Mouse (Mus musculus): ENCODE data around the gene Smad1. TPM values are rescaled to one million over a fixed set of nuclear protein-coding genes. Genes with fewer than 3 reads are reported as not detected.
A peak's percentile ranks its signal among the peaks of the same experiment; 100 is the strongest.

Gene Smad1
- polyA plus RNA-seq, 1 experiment from 2014 or later = 5.3 TPM

DNA sequence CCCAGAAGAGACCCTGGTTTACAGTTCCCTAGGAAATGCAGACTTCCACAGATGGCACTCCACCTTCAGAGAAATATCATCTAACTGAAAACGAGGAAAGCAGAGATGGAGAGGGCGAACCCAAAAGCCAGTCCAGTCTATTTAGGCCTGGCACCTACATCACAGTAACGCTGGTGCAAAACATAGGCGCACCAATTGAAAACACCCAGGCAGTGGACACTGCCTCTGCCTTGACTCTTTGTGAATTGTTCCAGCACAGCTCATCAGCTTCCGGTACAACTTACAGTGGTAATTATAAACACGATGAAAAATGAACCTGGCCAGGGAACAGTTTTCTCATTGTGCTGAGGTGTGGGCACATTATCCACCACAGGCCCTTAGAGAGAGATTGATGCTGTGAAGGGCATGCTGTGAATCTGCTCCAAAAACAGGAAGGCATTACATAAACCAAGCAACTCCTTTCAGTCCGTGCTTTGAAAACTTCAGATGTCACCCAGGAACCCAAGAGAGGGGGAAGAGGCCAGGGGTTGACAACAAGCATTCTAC is 1.5 kb downstream of the Smad1 start:
- WGBS (ENCODE audit: insufficient replicate concordance) = 33% methylated on average over 7 of the region's 7 CpGs
- Histone ChIP-seq H3K4me1 (replicated peaks) (peaks cover 16% of the 10 kb centered on the region), H3K4me2 (peak overlapping the region; percentile 64), H3K9ac (peak overlapping the region; percentile 75), H3K27ac (no peak overlapping the region), H3K27me3 (peaks cover 42% of the 10 kb centered on the region), H3K4me3 (replicated peaks) (peak overlapping the region; percentile 65), H3K36me3 (no peaks in the 10 kb centered on the region), H3K9me3 (replicated peaks) (no peaks in the 10 kb centered on the region)
- DNase-seq (no peak), ATAC-seq (ENCODE audit: low read depth) (no peak)

DNA sequence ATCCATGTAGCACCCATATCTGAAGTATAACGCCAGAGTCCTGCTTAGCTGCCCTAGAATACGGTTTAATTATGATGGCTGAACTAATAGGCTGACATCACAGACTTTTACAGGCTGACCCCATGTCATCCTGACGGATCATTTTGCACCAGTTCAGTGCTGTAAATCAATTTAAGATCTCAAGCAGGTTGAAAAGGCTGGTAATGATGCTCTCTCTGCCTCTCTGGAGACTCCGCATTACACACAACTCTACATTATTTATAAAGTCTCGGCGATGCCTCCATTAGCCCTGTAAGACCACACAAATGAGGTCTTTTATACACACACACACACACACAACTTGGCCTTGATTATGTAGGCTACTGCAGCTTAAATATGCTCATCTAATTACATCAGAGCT is 2.4 kb downstream of the Smad1 start:
- Histone ChIP-seq H3K4me3 (replicated peaks) (no peak overlapping the region), H3K27me3 (peaks cover 42% of the 10 kb centered on the region), H3K4me2 (no peak overlapping the region), H3K9me3 (replicated peaks) (no peaks in the 10 kb centered on the region), H3K36me3 (no peaks in the 10 kb centered on the region), H3K27ac (no peak overlapping the region), H3K9ac (no peak overlapping the region), H3K4me1 (replicated peaks) (peaks cover 16% of the 10 kb centered on the region)
- DNase-seq (no peak), ATAC-seq (ENCODE audit: low read depth) (no peak)
- WGBS (ENCODE audit: insufficient replicate concordance) = 73% methylated on average over 6 of the region's 6 CpGs

DNA sequence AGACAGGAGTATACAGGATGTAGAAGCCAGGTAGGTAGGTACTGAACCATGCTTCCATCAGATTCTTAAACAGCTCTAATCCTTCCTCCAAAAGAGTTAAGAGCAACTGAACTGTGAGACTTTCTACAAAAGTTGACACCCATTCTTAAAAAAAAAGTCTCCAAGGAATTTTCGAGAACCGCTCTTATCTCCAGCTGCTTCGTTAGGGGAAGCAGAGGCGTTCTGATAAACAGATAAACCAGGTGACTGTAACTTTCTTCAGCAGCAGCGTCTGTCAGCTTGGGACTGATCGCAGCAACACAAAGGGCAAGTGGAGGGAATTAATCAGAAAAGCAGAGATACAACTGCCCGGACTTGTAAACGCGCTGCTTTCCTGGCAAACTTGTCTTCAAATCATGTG is 5.3 kb downstream of the Smad1 start:
- Histone ChIP-seq H3K36me3 (no peaks in the 10 kb centered on the region), H3K27ac (no peak overlapping the region), H3K4me3 (replicated peaks) (no peak overlapping the region), H3K4me2 (no peak overlapping the region), H3K9ac (no peak overlapping the region), H3K4me1 (replicated peaks) (peaks cover 16% of the 10 kb centered on the region), H3K9me3 (replicated peaks) (no peaks in the 10 kb centered on the region), H3K27me3 (peaks cover 26% of the 10 kb centered on the region)
- WGBS (ENCODE audit: insufficient replicate concordance) = 32% methylated on average over 9 of the region's 9 CpGs
- ATAC-seq (ENCODE audit: low read depth) = no peak
- DNase-seq = no peak

DNA sequence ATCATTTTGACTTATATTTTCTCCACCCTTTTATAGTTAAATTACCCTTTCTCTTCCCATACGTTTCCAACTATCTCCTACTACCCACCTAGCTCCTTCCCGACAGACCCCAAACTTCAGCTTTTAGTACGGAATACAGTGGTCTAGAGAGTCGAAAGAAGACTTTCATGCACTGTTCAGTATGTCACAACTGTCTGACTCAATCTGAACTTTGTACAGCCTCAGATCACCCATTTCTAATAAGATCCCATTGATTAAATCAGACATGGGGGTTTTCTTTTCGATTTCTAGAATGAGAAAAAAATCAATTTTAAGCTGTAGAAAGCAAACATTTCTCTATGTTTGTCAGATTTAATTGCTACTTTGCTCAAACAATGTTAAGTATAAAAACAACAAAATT is 6.1 kb downstream of the Smad1 start:
- no peak for ATAC-seq (ENCODE audit: low read depth)
- no peaks in the 10 kb centered on the region for H3K9me3 ChIP-seq (replicated peaks)
- H3K27me3 ChIP-seq = peaks cover 18% of the 10 kb centered on the region
- no peak overlapping the region for H3K4me2 ChIP-seq
- H3K9ac ChIP-seq = no peak overlapping the region
- H3K36me3 ChIP-seq = no peaks in the 10 kb centered on the region
- WGBS (ENCODE audit: insufficient replicate concordance) = 65% methylated on average over 5 of the region's 5 CpGs
- no peak for DNase-seq
- H3K4me3 ChIP-seq (replicated peaks) = no peak overlapping the region
- no peak overlapping the region for H3K27ac ChIP-seq
- H3K4me1 ChIP-seq (replicated peaks) = peaks cover 16% of the 10 kb centered on the region

DNA sequence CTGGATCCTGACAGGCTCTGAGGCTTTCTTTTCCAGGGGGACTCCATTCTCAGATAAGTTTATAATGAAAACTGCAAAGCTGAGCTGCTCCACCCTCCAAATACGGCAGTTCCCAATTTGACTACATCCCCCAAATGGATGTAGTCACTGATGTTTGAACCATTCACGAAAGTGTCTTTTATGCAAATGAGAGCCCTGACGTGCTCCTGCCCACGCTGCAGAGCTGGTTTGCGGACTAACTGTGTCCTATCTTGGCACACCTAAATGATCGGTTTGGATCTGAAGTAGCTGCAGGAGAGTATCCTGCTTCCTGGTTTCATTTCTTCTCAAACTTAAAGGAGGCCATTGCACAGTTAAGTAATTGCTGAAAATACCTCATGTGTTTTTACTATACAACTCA is 6.7 kb downstream of the Smad1 start:
- peaks cover 12% of the 10 kb centered on the region for H3K27me3 ChIP-seq
- no peak overlapping the region for H3K9ac ChIP-seq
- ATAC-seq (ENCODE audit: low read depth) (no peak), DNase-seq (no peak)
- H3K4me2 ChIP-seq = no peak overlapping the region
- H3K9me3 ChIP-seq (replicated peaks) = no peaks in the 10 kb centered on the region
- 52% methylated on average over 6 of the region's 6 CpGs for WGBS (ENCODE audit: insufficient replicate concordance)
- H3K4me3 ChIP-seq (replicated peaks) = no peak overlapping the region
- peaks cover 19% of the 10 kb centered on the region for H3K4me1 ChIP-seq (replicated peaks)
- no peaks in the 10 kb centered on the region for H3K36me3 ChIP-seq
- no peak overlapping the region for H3K27ac ChIP-seq

DNA sequence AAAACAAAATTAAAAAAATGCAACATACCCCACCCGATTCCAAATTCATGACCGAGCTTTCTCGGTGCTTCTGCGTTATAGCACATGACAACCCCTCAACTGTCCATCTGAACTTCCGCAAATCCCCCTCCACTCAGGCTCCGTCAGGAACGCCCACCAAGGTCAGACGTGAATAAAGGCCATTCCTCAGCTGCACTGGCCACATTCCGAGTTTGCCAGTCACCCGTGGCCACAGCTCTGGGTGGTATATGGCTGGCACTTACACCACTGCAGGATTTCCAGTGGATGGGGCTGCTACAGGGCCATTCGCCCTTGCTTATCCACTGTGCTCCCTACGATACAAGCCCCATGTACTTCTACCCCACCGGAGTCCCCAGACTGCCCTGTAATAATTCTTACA is 7.9 kb downstream of the Smad1 start:
- H3K4me2 ChIP-seq = no peak overlapping the region
- no peaks in the 10 kb centered on the region for H3K36me3 ChIP-seq
- 72% methylated on average over 13 of the region's 13 CpGs for WGBS (ENCODE audit: insufficient replicate concordance)
- DNase-seq (no peak), ATAC-seq (ENCODE audit: low read depth) (no peak)
- H3K4me1 ChIP-seq (replicated peaks) = peaks cover 15% of the 10 kb centered on the region
- no peaks in the 10 kb centered on the region for H3K9me3 ChIP-seq (replicated peaks)
- no peak overlapping the region for H3K9ac ChIP-seq
- no peak overlapping the region for H3K27ac ChIP-seq
- H3K27me3 ChIP-seq = peaks cover 1% of the 10 kb centered on the region; the same call in 1 of the 2 replicates
- H3K4me3 ChIP-seq (replicated peaks) = no peak overlapping the region

DNA sequence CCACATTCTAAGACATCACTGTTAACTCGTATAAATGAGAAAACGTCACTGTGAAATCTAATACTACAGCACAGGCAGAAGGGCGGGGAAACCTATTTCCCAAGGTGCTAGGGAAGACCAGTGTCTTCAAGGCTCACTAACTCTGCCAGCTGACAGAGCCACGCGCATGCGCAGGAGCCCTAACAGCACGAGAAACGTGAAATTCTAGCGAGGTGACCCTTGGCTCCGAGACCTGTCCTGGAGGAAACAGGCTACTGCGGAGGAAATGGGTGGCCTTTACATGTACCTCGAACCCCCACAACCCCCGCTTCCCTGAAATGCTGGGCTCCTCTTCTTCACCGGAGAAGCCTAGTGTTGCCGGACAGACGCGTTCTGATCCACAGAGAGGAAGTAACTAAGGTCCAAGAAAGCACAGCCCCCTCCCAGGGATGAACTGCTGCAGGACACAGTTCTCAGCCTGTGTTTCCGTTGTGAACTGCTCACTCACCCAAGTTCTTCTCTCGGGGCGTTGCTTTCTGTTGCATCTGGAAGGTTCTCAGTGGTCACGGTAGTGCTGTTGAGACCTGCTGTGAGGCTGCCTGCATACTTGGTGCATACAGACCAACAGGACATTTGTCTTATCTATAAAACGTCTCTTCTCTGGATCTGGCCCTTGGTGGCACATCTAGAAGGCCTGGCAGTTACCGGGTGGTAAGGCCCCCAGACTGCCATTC is 10.1 kb downstream of the Smad1 start:
- no peaks in the 10 kb centered on the region for H3K9me3 ChIP-seq (replicated peaks)
- no peak for ATAC-seq (ENCODE audit: low read depth)
- H3K9ac ChIP-seq = no peak overlapping the region
- no peak overlapping the region for H3K27ac ChIP-seq
- H3K4me1 ChIP-seq (replicated peaks) = peaks cover 17% of the 10 kb centered on the region
- 56% methylated on average over 23 of the region's 23 CpGs for WGBS (ENCODE audit: insufficient replicate concordance)
- no peaks in the 10 kb centered on the region for H3K36me3 ChIP-seq
- no peak overlapping the region for H3K4me2 ChIP-seq
- DNase-seq = no peak
- H3K4me3 ChIP-seq (replicated peaks) = no peak overlapping the region
- H3K27me3 ChIP-seq = peaks cover 5% of the 10 kb centered on the region

DNA sequence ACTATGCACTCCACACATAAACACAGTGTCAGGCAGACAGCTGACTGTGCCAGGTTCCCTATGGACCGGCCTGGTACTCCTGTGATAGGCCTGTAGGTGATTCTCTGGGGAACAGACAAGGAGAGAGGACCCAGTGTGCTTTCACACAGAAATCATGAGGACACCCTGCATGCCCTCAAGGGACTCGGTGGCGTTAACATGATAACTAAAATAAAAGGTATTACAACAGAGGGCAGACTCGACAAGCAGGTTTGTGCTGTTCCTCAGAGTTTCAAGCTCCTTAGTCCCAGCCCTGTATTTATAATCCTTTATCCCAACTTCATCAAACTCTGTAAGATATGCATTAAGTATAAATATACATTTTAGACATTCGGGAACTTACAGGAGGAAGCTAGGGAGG is 12.5 kb downstream of the Smad1 start:
- no peak for ATAC-seq (ENCODE audit: low read depth)

DNA sequence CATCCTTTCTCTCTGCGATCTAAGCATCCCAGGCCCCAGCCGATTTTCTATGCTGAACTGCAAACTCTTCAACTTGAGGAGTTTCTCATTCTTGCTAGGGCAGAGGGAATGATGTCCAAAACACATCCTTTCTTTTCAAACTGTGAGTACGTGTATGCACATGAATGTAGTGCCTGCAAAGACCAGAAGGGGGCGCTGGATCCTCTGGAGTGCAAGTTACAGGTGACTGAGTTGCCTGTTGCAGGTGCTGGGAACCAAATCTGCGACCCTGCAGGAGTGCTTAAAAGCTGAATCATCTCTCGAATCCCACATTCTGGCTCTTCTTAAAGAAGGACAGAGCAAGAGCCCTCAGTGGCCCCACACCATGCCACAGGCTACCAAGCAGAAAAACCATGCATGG is 13.0 kb downstream of the Smad1 start:
- DNase-seq = no peak
- Histone ChIP-seq H3K4me1 (replicated peaks) (peaks cover 23% of the 10 kb centered on the region), H3K9ac (no peak overlapping the region), H3K27ac (no peak overlapping the region), H3K36me3 (no peaks in the 10 kb centered on the region), H3K4me2 (no peak overlapping the region), H3K4me3 (replicated peaks) (no peak overlapping the region), H3K27me3 (peaks cover 20% of the 10 kb centered on the region), H3K9me3 (replicated peaks) (no peaks in the 10 kb centered on the region)
- WGBS (ENCODE audit: insufficient replicate concordance) = 63% methylated on average over 6 of the region's 6 CpGs
- ATAC-seq (ENCODE audit: low read depth) = no peak

More for the DNA sequence above, 12.5 kb downstream of the Smad1 start:
- H3K27me3 ChIP-seq = peaks cover 16% of the 10 kb centered on the region
- H3K27ac ChIP-seq = no peak overlapping the region
- DNase-seq = no peak
- no peak overlapping the region for H3K4me3 ChIP-seq (replicated peaks)
- H3K36me3 ChIP-seq = no peaks in the 10 kb centered on the region
- WGBS (ENCODE audit: insufficient replicate concordance) = 77% methylated on average over 5 of the region's 5 CpGs
- peaks cover 21% of the 10 kb centered on the region for H3K4me1 ChIP-seq (replicated peaks)
- no peaks in the 10 kb centered on the region for H3K9me3 ChIP-seq (replicated peaks)
- H3K4me2 ChIP-seq = no peak overlapping the region
- H3K9ac ChIP-seq = no peak overlapping the region

DNA sequence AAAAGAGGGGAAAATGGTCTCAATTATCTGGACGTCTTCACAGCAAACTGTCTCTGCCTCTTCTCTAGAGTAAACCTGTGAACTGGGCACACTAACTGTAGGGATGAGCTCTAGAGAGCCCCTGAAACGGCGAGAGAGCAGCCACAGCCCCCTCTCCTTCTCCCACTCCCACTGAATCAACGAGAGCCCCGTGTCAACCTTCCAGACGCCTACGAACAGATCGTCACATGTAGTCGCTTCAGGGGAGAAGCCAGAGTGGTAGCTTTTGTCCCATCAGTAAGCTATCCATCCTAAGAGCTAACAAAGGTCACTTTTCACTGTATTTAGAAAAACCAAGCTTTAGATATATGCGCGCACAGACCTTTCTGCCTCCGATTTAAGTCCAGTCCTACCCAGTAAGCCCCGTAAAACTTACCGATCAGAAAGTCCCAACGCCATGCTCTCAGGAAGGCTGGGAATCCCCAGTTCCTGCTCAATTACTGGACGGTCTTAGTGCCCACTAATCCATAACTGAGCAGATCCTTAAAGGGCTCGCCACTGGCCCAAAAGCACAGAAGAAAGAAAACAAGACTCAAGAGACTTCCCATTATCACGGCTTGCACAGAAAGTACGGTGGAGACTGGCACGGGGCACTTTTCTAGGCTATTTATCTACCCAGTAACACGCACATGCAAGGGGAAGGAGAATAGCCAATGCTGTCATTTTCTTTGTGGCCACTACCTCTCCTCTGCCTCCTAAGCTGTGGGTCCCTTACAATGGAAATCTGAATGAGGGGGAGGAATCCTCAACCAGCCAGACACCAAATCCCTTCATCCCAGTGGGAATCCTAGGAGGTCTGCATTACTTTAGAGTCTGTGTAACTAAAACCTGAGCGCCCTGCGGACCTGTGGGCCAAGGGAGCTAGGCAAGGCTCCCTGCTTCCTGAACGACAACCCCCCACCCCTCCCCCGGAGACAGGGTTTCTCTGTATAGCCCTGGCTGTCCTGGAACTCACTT is 14.7 kb downstream of the Smad1 start:
- no peaks in the 10 kb centered on the region for H3K36me3 ChIP-seq
- no peak for ATAC-seq (ENCODE audit: low read depth)
- H3K4me2 ChIP-seq = peak overlapping the region; percentile 28
- H3K27ac ChIP-seq = no peak overlapping the region
- H3K4me3 ChIP-seq (replicated peaks) = 0 out of 2 replicates have a peak overlapping the region, but pooled peaks have one; percentile 4
- peaks cover 40% of the 10 kb centered on the region for H3K4me1 ChIP-seq (replicated peaks)
- 23% methylated on average over 25 of the region's 25 CpGs for WGBS (ENCODE audit: insufficient replicate concordance)
- H3K9me3 ChIP-seq (replicated peaks) = no peaks in the 10 kb centered on the region
- no peak for DNase-seq
- peaks cover 24% of the 10 kb centered on the region for H3K27me3 ChIP-seq
- H3K9ac ChIP-seq = no peak overlapping the region

DNA sequence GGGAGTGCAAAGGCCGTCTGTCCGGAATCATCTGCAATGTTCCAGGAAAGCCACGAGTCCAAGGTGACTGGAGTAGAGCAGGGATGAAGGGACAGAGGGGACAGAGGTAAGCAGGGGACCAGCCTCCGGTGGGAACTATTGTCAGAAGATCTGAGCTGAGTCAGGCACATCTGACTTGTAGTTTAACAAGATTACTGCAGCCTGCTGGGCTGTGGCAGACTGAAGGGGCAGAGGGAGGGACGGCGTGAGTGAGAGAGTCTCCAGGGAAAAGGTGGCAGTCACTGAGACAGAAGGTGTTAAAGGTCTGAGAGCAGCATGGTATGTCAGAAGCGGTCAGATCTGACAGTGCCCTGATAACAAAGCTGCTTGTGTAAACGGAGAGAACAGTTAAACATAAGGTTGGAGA is 16.5 kb downstream of the Smad1 start:
- peaks cover 26% of the 10 kb centered on the region for H3K27me3 ChIP-seq
- no peak overlapping the region for H3K9ac ChIP-seq
- H3K9me3 ChIP-seq (replicated peaks) = no peaks in the 10 kb centered on the region
- H3K4me3 ChIP-seq (replicated peaks) = no peak overlapping the region
- no peak for DNase-seq
- H3K36me3 ChIP-seq = no peaks in the 10 kb centered on the region
- ATAC-seq (ENCODE audit: low read depth) = 0 out of 2 replicates have a peak, but pooled peaks have one; percentile 30
- peaks cover 37% of the 10 kb centered on the region for H3K4me1 ChIP-seq (replicated peaks)
- 25% methylated on average over 8 of the region's 8 CpGs for WGBS (ENCODE audit: insufficient replicate concordance)
- peak overlapping the region; percentile 39 for H3K4me2 ChIP-seq
- H3K27ac ChIP-seq = no peak overlapping the region
